Mouse (Mus musculus): Measurements from ENCODE around the gene Gm128. TPM values are rescaled to one million over a fixed set of nuclear protein-coding genes. Genes with fewer than 3 reads are reported as not detected.
A peak's percentile ranks its signal among the peaks of the same experiment; 100 is the strongest.

Gene Gm128
- total and polyA plus RNA-seq, 3 experiments, result not detected

GRCm38 (mm10) chr3:95264724-95265123 is 23.3 kb upstream of the Gm128 start:
- H3K9me3 ChIP-seq (replicated peaks), result peaks cover 5% of the 10 kb centered on the region
- ATAC-seq (ENCODE audit: extremely low read depth, insufficient number of reproducible peaks, low FRiP score, poor library complexity, severe bottlenecking), result no peak
- H3K27me3 ChIP-seq (ENCODE audit: insufficient read depth, low read length), result no peaks in the 10 kb centered on the region
- no peak overlapping the region for H3K4me3 ChIP-seq (ENCODE audit: low read depth, low read length)
- H3K36me3 ChIP-seq (replicated peaks), result peaks cover 84% of the 10 kb centered on the region
- no peak for TF ChIP-seq GATA2 (IDR thresholded peaks at IDR 0.05; ENCODE audit: borderline replicate concordance, low read depth, low read length)
- TF ChIP-seq TAL1 (conservative IDR thresholded peaks at IDR 0.05; ENCODE audit: low read depth, low read length), result no peak
- no peak for TF ChIP-seq POLR2AphosphoS5 (IDR thresholded peaks at IDR 0.05; ENCODE audit: insufficient replicate concordance, low read depth, low read length)
- no peak for TF ChIP-seq GATA1 (IDR thresholded peaks at IDR 0.05; ENCODE audit: borderline replicate concordance, low read length)
- no peak for TF ChIP-seq CTCF (IDR thresholded peaks at IDR 0.05; ENCODE audit: low read depth, low read length)
- H3K4me1 ChIP-seq (ENCODE audit: insufficient read depth, low read depth, low read length), result peaks cover 3% of the 10 kb centered on the region; the same call in 1 of the 2 replicates
- no peak for DNase-seq (ENCODE audit: low spot score)

DNA sequence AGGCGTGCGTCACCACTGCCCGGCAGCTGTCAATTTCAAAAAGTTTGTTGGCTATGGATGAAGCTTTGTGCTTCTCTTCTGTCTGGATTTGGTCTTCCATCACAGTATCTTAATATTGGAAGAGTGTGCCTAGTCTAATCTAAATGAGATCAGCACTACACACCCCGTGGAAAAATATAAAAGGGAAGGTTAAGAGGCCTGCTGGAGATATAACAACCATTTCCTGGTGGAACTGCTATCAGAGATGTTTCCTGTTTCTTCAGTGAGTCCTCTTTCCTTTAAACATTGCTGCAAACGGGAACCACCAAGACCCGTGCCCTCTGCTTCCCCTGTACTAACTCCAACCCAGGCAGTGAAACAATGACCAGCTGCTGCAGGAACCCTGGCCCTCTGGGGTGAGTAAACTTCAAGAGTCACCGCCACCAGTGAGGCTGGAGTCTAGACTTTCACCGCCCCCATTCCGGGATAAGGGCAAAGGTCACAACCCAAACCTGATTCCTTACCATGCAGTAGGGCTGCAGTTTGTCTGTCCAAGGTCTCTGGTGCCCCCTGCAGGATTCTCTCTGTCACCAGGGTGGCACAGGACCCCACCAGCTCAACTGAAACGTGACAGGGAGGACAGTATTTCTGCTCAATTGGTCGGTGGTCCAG is 21.8 kb upstream of the Gm128 start:
- ATAC-seq (ENCODE audit: extremely low read depth, insufficient number of reproducible peaks, low FRiP score, poor library complexity, severe bottlenecking) (peak; percentile 40), DNase-seq (ENCODE audit: low spot score) (peak; percentile 58)
- peak; percentile 68 for TF ChIP-seq CTCF (IDR thresholded peaks at IDR 0.05; ENCODE audit: low read depth, low read length)
- no peak for TF ChIP-seq GATA1 (IDR thresholded peaks at IDR 0.05; ENCODE audit: borderline replicate concordance, low read length)
- Histone ChIP-seq H3K9me3 (replicated peaks) (peaks cover 5% of the 10 kb centered on the region), H3K4me1 (ENCODE audit: insufficient read depth, low read depth, low read length) (peaks cover 3% of the 10 kb centered on the region; the same call in 1 of the 2 replicates), H3K27me3 (ENCODE audit: insufficient read depth, low read length) (no peaks in the 10 kb centered on the region), H3K36me3 (replicated peaks) (peaks cover 82% of the 10 kb centered on the region), H3K4me3 (ENCODE audit: low read depth, low read length) (no peak overlapping the region)

DNA sequence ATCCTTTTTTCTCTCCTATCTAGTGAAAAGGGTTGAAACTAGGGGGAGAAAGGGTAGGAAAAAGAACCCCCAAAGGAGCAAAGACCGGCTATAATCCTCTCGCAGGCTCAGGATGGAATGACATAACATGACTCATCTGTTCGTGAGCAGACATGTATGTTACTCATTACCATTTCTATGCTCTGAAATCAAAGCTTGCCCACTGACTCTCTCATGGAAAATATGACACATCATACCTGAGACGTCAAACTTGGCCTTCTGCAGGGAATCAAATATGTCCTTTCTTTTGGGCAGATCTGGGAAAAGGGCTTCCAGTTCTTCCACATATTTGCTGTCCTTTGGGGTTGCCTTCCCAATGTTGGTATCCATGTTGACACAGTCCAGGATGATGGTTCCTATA is 20.6 kb upstream of the Gm128 start:
- Histone ChIP-seq H3K9me3 (replicated peaks) (peaks cover 2% of the 10 kb centered on the region), H3K4me3 (ENCODE audit: low read depth, low read length) (no peak overlapping the region), H3K4me1 (ENCODE audit: insufficient read depth, low read depth, low read length) (peaks cover 3% of the 10 kb centered on the region; the same call in 1 of the 2 replicates), H3K36me3 (replicated peaks) (peaks cover 81% of the 10 kb centered on the region), H3K27me3 (ENCODE audit: insufficient read depth, low read length) (no peaks in the 10 kb centered on the region)
- ATAC-seq (ENCODE audit: extremely low read depth, insufficient number of reproducible peaks, low FRiP score, poor library complexity, severe bottlenecking) (no peak), DNase-seq (ENCODE audit: low spot score) (no peak)
- TF ChIP-seq GATA2 (IDR thresholded peaks at IDR 0.05; ENCODE audit: borderline replicate concordance, low read depth, low read length) (no peak), POLR2AphosphoS5 (IDR thresholded peaks at IDR 0.05; ENCODE audit: insufficient replicate concordance, low read depth, low read length) (no peak), GATA1 (IDR thresholded peaks at IDR 0.05; ENCODE audit: borderline replicate concordance, low read length) (no peak), TAL1 (conservative IDR thresholded peaks at IDR 0.05; ENCODE audit: low read depth, low read length) (no peak), CTCF (IDR thresholded peaks at IDR 0.05; ENCODE audit: low read depth, low read length) (no peak)

DNA sequence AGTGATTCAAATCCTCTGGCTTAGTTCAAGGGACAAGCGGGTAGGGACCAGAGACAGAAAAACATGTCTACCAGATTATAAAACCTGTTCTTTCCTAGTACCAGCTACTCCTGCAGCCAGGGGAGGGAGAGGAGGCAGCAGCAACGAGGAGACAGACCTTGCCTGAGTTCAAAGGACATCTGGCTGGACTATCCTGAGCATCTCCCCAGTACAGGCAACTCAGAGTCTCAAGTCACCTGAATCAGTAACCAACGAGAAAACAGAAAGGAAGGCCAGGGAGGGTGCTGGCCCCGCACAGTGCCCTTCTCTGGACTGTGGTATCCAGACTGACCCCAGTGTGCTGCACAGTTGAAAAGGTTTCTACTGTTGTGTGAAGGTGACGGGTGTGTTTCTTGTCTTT is 15.5 kb upstream of the Gm128 start:
- Histone ChIP-seq H3K36me3 (replicated peaks) (peaks cover 84% of the 10 kb centered on the region), H3K9me3 (replicated peaks) (no peaks in the 10 kb centered on the region), H3K27me3 (ENCODE audit: insufficient read depth, low read length) (no peaks in the 10 kb centered on the region), H3K4me1 (ENCODE audit: insufficient read depth, low read depth, low read length) (no peaks in the 10 kb centered on the region), H3K4me3 (ENCODE audit: low read depth, low read length) (no peak overlapping the region)
- ATAC-seq (ENCODE audit: extremely low read depth, insufficient number of reproducible peaks, low FRiP score, poor library complexity, severe bottlenecking) (no peak), DNase-seq (ENCODE audit: low spot score) (no peak)
- TF ChIP-seq GATA1 (IDR thresholded peaks at IDR 0.05; ENCODE audit: borderline replicate concordance, low read length) (no peak), TAL1 (conservative IDR thresholded peaks at IDR 0.05; ENCODE audit: low read depth, low read length) (no peak), GATA2 (IDR thresholded peaks at IDR 0.05; ENCODE audit: borderline replicate concordance, low read depth, low read length) (no peak), POLR2AphosphoS5 (IDR thresholded peaks at IDR 0.05; ENCODE audit: insufficient replicate concordance, low read depth, low read length) (no peak), CTCF (IDR thresholded peaks at IDR 0.05; ENCODE audit: low read depth, low read length) (no peak)

DNA sequence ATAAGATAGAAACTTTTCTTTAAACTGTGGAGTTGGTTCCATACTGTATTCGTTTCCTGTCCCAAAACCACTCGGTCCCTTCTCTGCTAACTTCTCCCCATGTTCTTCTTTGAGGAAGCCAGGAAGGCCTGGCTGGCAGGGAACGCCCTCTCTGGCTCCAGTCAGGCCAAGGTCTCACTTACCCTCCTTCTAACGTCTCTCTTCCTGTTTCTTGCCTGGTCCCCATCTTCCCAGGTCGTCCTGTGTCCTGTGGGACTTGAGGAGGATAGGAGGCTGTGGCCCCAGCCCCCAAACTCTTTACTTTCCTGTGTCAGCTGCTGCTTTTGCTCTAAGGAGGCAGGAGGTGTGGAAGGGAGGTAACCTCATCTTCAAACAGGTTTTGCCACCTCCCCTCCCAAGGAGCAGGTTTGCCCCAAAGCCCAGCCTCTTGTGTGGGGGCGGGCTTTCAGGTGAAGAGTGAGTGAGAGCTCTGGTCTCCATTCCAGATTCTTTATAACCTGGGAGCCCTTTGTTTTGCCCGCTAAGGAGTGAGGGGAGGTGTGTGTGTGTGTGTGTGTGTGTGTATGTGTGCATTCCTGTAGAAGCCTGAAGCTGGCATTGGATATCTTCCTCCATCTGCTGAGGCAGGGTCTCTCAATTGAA is 9.5 kb upstream of the Gm128 start, which contains the start of gene Bnipl:
TSS of gene Bnipl (minus strand) at position 411 of the 642 bp plus-strand sequence.
- DNase-seq (ENCODE audit: low spot score), result no peak
- peaks cover 38% of the 10 kb centered on the region for H3K36me3 ChIP-seq (replicated peaks)
- no peak for ATAC-seq (ENCODE audit: extremely low read depth, insufficient number of reproducible peaks, low FRiP score, poor library complexity, severe bottlenecking)
- TF ChIP-seq TAL1 (conservative IDR thresholded peaks at IDR 0.05; ENCODE audit: low read depth, low read length), result no peak
- no peak for TF ChIP-seq GATA2 (IDR thresholded peaks at IDR 0.05; ENCODE audit: borderline replicate concordance, low read depth, low read length)
- TF ChIP-seq CTCF (IDR thresholded peaks at IDR 0.05; ENCODE audit: low read depth, low read length), result no peak
- TF ChIP-seq GATA1 (IDR thresholded peaks at IDR 0.05; ENCODE audit: borderline replicate concordance, low read length), result no peak
- TF ChIP-seq POLR2AphosphoS5 (IDR thresholded peaks at IDR 0.05; ENCODE audit: insufficient replicate concordance, low read depth, low read length), result no peak
- H3K9me3 ChIP-seq (replicated peaks), result no peaks in the 10 kb centered on the region
- peaks cover 34% of the 10 kb centered on the region for H3K4me1 ChIP-seq (ENCODE audit: insufficient read depth, low read depth, low read length)
- H3K4me3 ChIP-seq (ENCODE audit: low read depth, low read length), result no peak within 1 kb of the TSS
- H3K27me3 ChIP-seq (ENCODE audit: insufficient read depth, low read length), result no peaks in the 10 kb centered on the region

GRCm38 (mm10) chr3:95250361-95250760 is 9.0 kb upstream of the Gm128 start:
- H3K9me3 ChIP-seq (replicated peaks), result no peaks in the 10 kb centered on the region
- TF ChIP-seq GATA2 (IDR thresholded peaks at IDR 0.05; ENCODE audit: borderline replicate concordance, low read depth, low read length) (no peak), POLR2AphosphoS5 (IDR thresholded peaks at IDR 0.05; ENCODE audit: insufficient replicate concordance, low read depth, low read length) (no peak), CTCF (IDR thresholded peaks at IDR 0.05; ENCODE audit: low read depth, low read length) (no peak), GATA1 (IDR thresholded peaks at IDR 0.05; ENCODE audit: borderline replicate concordance, low read length) (no peak), TAL1 (conservative IDR thresholded peaks at IDR 0.05; ENCODE audit: low read depth, low read length) (no peak)
- no peaks in the 10 kb centered on the region for H3K27me3 ChIP-seq (ENCODE audit: insufficient read depth, low read length)
- ATAC-seq (ENCODE audit: extremely low read depth, insufficient number of reproducible peaks, low FRiP score, poor library complexity, severe bottlenecking) (no peak), DNase-seq (ENCODE audit: low spot score) (no peak)
- H3K4me3 ChIP-seq (ENCODE audit: low read depth, low read length), result no peak overlapping the region
- peaks cover 33% of the 10 kb centered on the region for H3K36me3 ChIP-seq (replicated peaks)
- peaks cover 34% of the 10 kb centered on the region for H3K4me1 ChIP-seq (ENCODE audit: insufficient read depth, low read depth, low read length)
